In genomic region chr11:93987625-93988327, GRCm38 (mm10) we compare ENCODE assay signal across 7 mouse cellular contexts. TPM values are rescaled to one million over a fixed set of nuclear protein-coding genes. Genes with fewer than 3 reads are reported as not detected.
A peak's percentile ranks its signal among the peaks of the same experiment; 100 is the strongest.
DNase-seq lines count a peak whose midpoint lies in the region; ATAC-seq lines count a peak whose summit lies in the region.

No protein-coding gene starts in this region.

- H3K4me1 ChIP-seq in heart, embryonic 14.5 days (ENCODE audit: control insufficient read depth in 2 of 2, insufficient read depth in 2 of 2, low read length in 2 of 2) = peaks cover 19 to 20% of the 10 kb centered on the region in 2 experiments
- H3K4me1 ChIP-seq in liver, embryonic 16.5 days (ENCODE audit: control insufficient read depth, low read depth, low read length) = peaks cover 6% of the 10 kb centered on the region
- H3K4me1 ChIP-seq in forebrain, embryonic 14.5 days (ENCODE audit: control insufficient read depth, insufficient read depth, low read length) = no peaks in the 10 kb centered on the region

- ATAC-seq in heart, embryonic 14.5 days (ENCODE audit: insufficient number of reproducible peaks, insufficient read depth, low FRiP score, low read depth) = peak; percentile 58
- peak; percentile 30; the same call in 1 of the 2 replicates for ATAC-seq in liver, embryonic 16.5 days (ENCODE audit: low read depth)
- ATAC-seq in forebrain, embryonic 14.5 days = no peak

- no peaks in the 10 kb centered on the region for H3K27me3 ChIP-seq in heart, embryonic 14.5 days (ENCODE audit: control insufficient read depth, insufficient read depth, low read length)
- H3K27me3 ChIP-seq in liver, embryonic 16.5 days (ENCODE audit: control insufficient read depth, insufficient read depth, low read depth, low read length) = no peaks in the 10 kb centered on the region
- H3K27me3 ChIP-seq in forebrain, embryonic 14.5 days (replicated peaks; ENCODE audit: control insufficient read depth, insufficient read depth, low read length) = no peaks in the 10 kb centered on the region

- peak overlapping the region; percentile 31; the same call in 1 of the 2 replicates for H3K9ac ChIP-seq in heart, embryonic 14.5 days (ENCODE audit: low read length)
- H3K9ac ChIP-seq in liver, embryonic 16.5 days (ENCODE audit: low read depth, low read length) = no peak overlapping the region
- H3K9ac ChIP-seq in forebrain, embryonic 14.5 days (ENCODE audit: low read length) = no peak overlapping the region

- no peaks in the 10 kb centered on the region for H3K9me3 ChIP-seq in heart, embryonic 14.5 days (ENCODE audit: control insufficient read depth, low read length)
- no peaks in the 10 kb centered on the region for H3K9me3 ChIP-seq in liver, embryonic 16.5 days (replicated peaks; ENCODE audit: control insufficient read depth, low read length)
- no peaks in the 10 kb centered on the region for H3K9me3 ChIP-seq in forebrain, embryonic 14.5 days (replicated peaks; ENCODE audit: control insufficient read depth, low read length)

- H3K36me3 ChIP-seq in heart, embryonic 14.5 days (ENCODE audit: control insufficient read depth, insufficient read depth, low read length) = no peaks in the 10 kb centered on the region
- H3K36me3 ChIP-seq in liver, embryonic 16.5 days (ENCODE audit: control insufficient read depth, insufficient read depth) = no peaks in the 10 kb centered on the region
- no peaks in the 10 kb centered on the region for H3K36me3 ChIP-seq in forebrain, embryonic 14.5 days (ENCODE audit: control insufficient read depth, insufficient read depth, low read length)

- H3K27ac ChIP-seq in heart, embryonic 14.5 days (replicated peaks in 1 of 2; ENCODE audit: control insufficient read depth in 1 of 2, insufficient read depth in 1 of 2, low read depth in 2 of 2, low read length in 2 of 2) = peak overlapping the region; percentile 94 to 99
- peak overlapping the region; percentile 37 for H3K27ac ChIP-seq in liver, embryonic 16.5 days (ENCODE audit: low read length)
- H3K27ac ChIP-seq in forebrain, embryonic 14.5 days (ENCODE audit: low read depth, low read length) = no peak overlapping the region

- no peak overlapping the region for H3K4me3 ChIP-seq in heart, embryonic 14.5 days (ENCODE audit: control insufficient read depth in 1 of 2, insufficient read depth in 1 of 2, low read depth in 1 of 2, low read length in 2 of 2)
- no peak overlapping the region for H3K4me3 ChIP-seq in liver, embryonic 16.5 days (ENCODE audit: low read depth, low read length)
- H3K4me3 ChIP-seq in forebrain, embryonic 14.5 days (ENCODE audit: low read depth, low read length) = no peak overlapping the region

- peak overlapping the region; percentile 45 for H3K4me2 ChIP-seq in heart, embryonic 14.5 days (ENCODE audit: low read length)
- H3K4me2 ChIP-seq in liver, embryonic 16.5 days (ENCODE audit: low read depth, low read length) = no peak overlapping the region
- no peak overlapping the region for H3K4me2 ChIP-seq in forebrain, embryonic 14.5 days (ENCODE audit: low read length)

- 30% methylated on average over 8 of the region's 8 CpGs for WGBS in heart, embryonic 14.5 days
- WGBS in liver, embryonic 16.5 days (ENCODE audit: insufficient replicate concordance) = 25% methylated on average over 8 of the region's 8 CpGs
- WGBS in forebrain, embryonic 14.5 days = 79% methylated on average over 8 of the region's 8 CpGs

- peak; percentile 26 for DNase-seq in A20 (ENCODE audit: low read depth, low spot score)
- peak; percentile 8 for DNase-seq in Muller cell, postnatal 12 days (ENCODE audit: inconsistent ontology term)
- no peak for DNase-seq in forebrain, embryonic 14.5 days (ENCODE audit: low spot score)
- DNase-seq in frontal cortex, postnatal 25 days (ENCODE audit: low spot score in 2 of 2) = no peak
- DNase-seq in embryo, embryonic 10.5 days (ENCODE audit: low spot score) = no peak

RNA-seq across cellular contexts. Expression of gene Spag9, which starts 8.1 kb away (rescaled TPM):
- polyA plus RNA-seq in heart, embryonic 14.5 days (2014; fragmentation: Nextera tagmentation; extraction: Ambion mirVana) = 54.5 and 63.8 TPM in 2 replicates
- polyA plus RNA-seq in liver, embryonic 16.5 days (2015; fragmentation: Nextera tagmentation; extraction: Ambion mirVana) = 10.5 and 11.2 TPM in 2 replicates
- polyA plus RNA-seq in forebrain, embryonic 14.5 days (2014; fragmentation: Nextera tagmentation; extraction: Ambion mirVana) = 89.6 and 109 TPM in 2 replicates

RNA-seq across cellular contexts. Expression of gene Nme1, which starts 19.5 kb away (rescaled TPM):
- 93.3 and 94.9 TPM in 2 replicates for polyA plus RNA-seq in heart, embryonic 14.5 days (2014; fragmentation: Nextera tagmentation; extraction: Ambion mirVana)
- 83.1 and 89.6 TPM in 2 replicates for polyA plus RNA-seq in liver, embryonic 16.5 days (2015; fragmentation: Nextera tagmentation; extraction: Ambion mirVana)
- polyA plus RNA-seq in forebrain, embryonic 14.5 days (2014; fragmentation: Nextera tagmentation; extraction: Ambion mirVana) = 391 and 476 TPM in 2 replicates

RNA-seq across cellular contexts. Expression of gene Gm20390, which starts 19.7 kb away (rescaled TPM):
- polyA plus RNA-seq in heart, embryonic 14.5 days (2014; fragmentation: Nextera tagmentation; extraction: Ambion mirVana) = 237 and 241 TPM in 2 replicates
- 183 and 194 TPM in 2 replicates for polyA plus RNA-seq in liver, embryonic 16.5 days (2015; fragmentation: Nextera tagmentation; extraction: Ambion mirVana)
- polyA plus RNA-seq in forebrain, embryonic 14.5 days (2014; fragmentation: Nextera tagmentation; extraction: Ambion mirVana) = 359 and 434 TPM in 2 replicates

RNA-seq across cellular contexts. Expression of gene Nme2, which starts 31.7 kb away (rescaled TPM):
- polyA plus RNA-seq in heart, embryonic 14.5 days (2014; fragmentation: Nextera tagmentation; extraction: Ambion mirVana) = 396 and 422 TPM in 2 replicates
- 166 and 169 TPM in 2 replicates for polyA plus RNA-seq in liver, embryonic 16.5 days (2015; fragmentation: Nextera tagmentation; extraction: Ambion mirVana)
- polyA plus RNA-seq in forebrain, embryonic 14.5 days (2014; fragmentation: Nextera tagmentation; extraction: Ambion mirVana) = 107 and 124 TPM in 2 replicates

Comparison
In these comparisons a context has a peak if more than half of its experiments do, and no peak if none do; other contexts are left out.
1. DNase-seq: peak in A20 (single experiment) and Muller cell, postnatal 12 days (single experiment); none in forebrain, embryonic 14.5 days (single experiment), frontal cortex, postnatal 25 days (0 of 2) and embryo, embryonic 10.5 days (single experiment).